Mouse (Mus musculus) E14TG2a.4 (cell line): Measurements from ENCODE around the gene Zdhhc3.

ENCODE experiments used
- H3K27me3 ChIP-seq: 2 replicates; pipeline ENCODE4 v1.6.1; 2014; ENCODE audit warnings: low read length, control low read depth; ENCODE audit not compliant: insufficient read depth
- H3K36me3 ChIP-seq: 2 replicates; pipeline ENCODE4 v1.6.1; 2014; ENCODE audit warnings: low read length, control low read depth; ENCODE audit not compliant: insufficient read depth
- H3K4me1 ChIP-seq: replicated peaks from 2 replicates; pipeline ENCODE4 v1.6.1; 2014; ENCODE audit warnings: low read depth, low read length, control low read depth
- H3K4me3 ChIP-seq: replicated peaks from 2 replicates; pipeline ENCODE4 v1.5.1; 2014; ENCODE audit warnings: mild to moderate bottlenecking, low read length
- H3K9me3 ChIP-seq: 2 replicates; pipeline ENCODE4 v1.6.1; 2014; ENCODE audit warnings: low read length, control low read depth
- CTCF ChIP-seq: conservative IDR thresholded peaks from 2 replicates; pipeline ENCODE4 v1.5.1; 2014; ENCODE audit warnings: low read length
- NANOG ChIP-seq: IDR thresholded peaks from 2 replicates; pipeline ENCODE4 v1.6.1; 2014; ENCODE audit warnings: borderline replicate concordance, low read length, mixed read lengths
- POU5F1 ChIP-seq: IDR thresholded peaks from 2 replicates; pipeline ENCODE4 v1.6.1; 2014; ENCODE audit warnings: low read length, borderline replicate concordance

Gene Zdhhc3

GRCm38 (mm10) chr9:123151561-123151960, 38.6 kb upstream of the Zdhhc3 start:
- peaks cover 3% of the 10 kb centered on the region for H3K4me1 ChIP-seq
- H3K27me3 ChIP-seq, result peaks cover 17% of the 10 kb centered on the region
- H3K9me3 ChIP-seq, result peaks cover 17% of the 10 kb centered on the region
- no peaks in the 10 kb centered on the region for H3K36me3 ChIP-seq
- TF ChIP-seq CTCF (no peak), NANOG (no peak)
- no peak overlapping the region for H3K4me3 ChIP-seq

- Histone ChIP-seq H3K4me3 (no peak within 1 kb of the TSS), H3K4me1 (no peaks in the 10 kb centered on the region), H3K9me3 (peaks cover 27% of the 10 kb centered on the region), H3K36me3 (no peaks in the 10 kb centered on the region), H3K27me3 (peaks cover 6% of the 10 kb centered on the region)
- TF ChIP-seq NANOG, result no peak
- TF ChIP-seq CTCF, result no peak
- TF ChIP-seq POU5F1, result no peak
These were observed 37.4 kb upstream of the Zdhhc3 start, which contains the start of gene Clec3b for GRCm38 (mm10) chr9:123150241-123151020. Gene Clec3b (plus strand): TSS chr9:123150946.

GRCm38 (mm10) chr9:123148430-123148829, 35.4 kb upstream of the Zdhhc3 start:
- no peaks in the 10 kb centered on the region for H3K4me1 ChIP-seq
- H3K9me3 ChIP-seq, result peaks cover 47% of the 10 kb centered on the region
- H3K36me3 ChIP-seq, result peaks cover 7% of the 10 kb centered on the region; the same call in 1 of the 2 replicates
- TF ChIP-seq NANOG, result no peak
- no peak for TF ChIP-seq POU5F1
- no peak for TF ChIP-seq CTCF
- H3K4me3 ChIP-seq, result no peak overlapping the region
- peaks cover 2% of the 10 kb centered on the region; the same call in 1 of the 2 replicates for H3K27me3 ChIP-seq

- H3K9me3 ChIP-seq, result peaks cover 68% of the 10 kb centered on the region
- TF ChIP-seq NANOG, result no peak
- TF ChIP-seq CTCF, result no peak
- TF ChIP-seq POU5F1, result no peak
These were observed 27.0 kb upstream of the Zdhhc3 start for GRCm38 (mm10) chr9:123139887-123140614.

GRCm38 (mm10) chr9:123138891-123139474, 26.0 kb upstream of the Zdhhc3 start:
- Histone ChIP-seq H3K36me3 (peaks cover 84% of the 10 kb centered on the region), H3K4me1 (no peaks in the 10 kb centered on the region), H3K27me3 (no peaks in the 10 kb centered on the region), H3K9me3 (peaks cover 58% of the 10 kb centered on the region), H3K4me3 (no peak overlapping the region)
- no peak for TF ChIP-seq CTCF
- no peak for TF ChIP-seq POU5F1
- no peak for TF ChIP-seq NANOG

More at GRCm38 (mm10) chr9:123139887-123140614, 27.0 kb upstream of the Zdhhc3 start:
- Histone ChIP-seq H3K27me3 (no peaks in the 10 kb centered on the region), H3K4me1 (no peaks in the 10 kb centered on the region), H3K36me3 (peaks cover 78% of the 10 kb centered on the region), H3K4me3 (no peak overlapping the region)

- Histone ChIP-seq H3K4me1 (no peaks in the 10 kb centered on the region), H3K27me3 (no peaks in the 10 kb centered on the region), H3K9me3 (peaks cover 39% of the 10 kb centered on the region), H3K4me3 (no peak overlapping the region), H3K36me3 (peaks cover 95% of the 10 kb centered on the region)
- no peak for TF ChIP-seq CTCF
- no peak for TF ChIP-seq POU5F1
- no peak for TF ChIP-seq NANOG
These were observed 24.1 kb upstream of the Zdhhc3 start for GRCm38 (mm10) chr9:123136953-123137682.

- H3K4me3 ChIP-seq, result no peak overlapping the region
These were observed 20.0 kb upstream of the Zdhhc3 start for GRCm38 (mm10) chr9:123132994-123133393.

GRCm38 (mm10) chr9:123127663-123128062, 14.7 kb upstream of the Zdhhc3 start:
- H3K36me3 ChIP-seq, result peaks cover 96% of the 10 kb centered on the region
- no peak overlapping the region for H3K4me3 ChIP-seq
- TF ChIP-seq NANOG, result no peak
- TF ChIP-seq CTCF, result no peak
- TF ChIP-seq POU5F1, result no peak
- no peaks in the 10 kb centered on the region for H3K4me1 ChIP-seq
- H3K9me3 ChIP-seq, result no peaks in the 10 kb centered on the region
- no peaks in the 10 kb centered on the region for H3K27me3 ChIP-seq

More at GRCm38 (mm10) chr9:123132994-123133393, 20.0 kb upstream of the Zdhhc3 start:
- TF ChIP-seq CTCF, result no peak
- no peak for TF ChIP-seq POU5F1
- no peak for TF ChIP-seq NANOG
- Histone ChIP-seq H3K9me3 (no peaks in the 10 kb centered on the region), H3K36me3 (peaks cover 100% of the 10 kb centered on the region), H3K27me3 (no peaks in the 10 kb centered on the region), H3K4me1 (no peaks in the 10 kb centered on the region)
